Mouse (Mus musculus) heart, embryonic 16.5 days (tissue): ENCODE results near the gene Casp4. TPM values are rescaled to one million over a fixed set of nuclear protein-coding genes. Genes with fewer than 3 reads are reported as not detected.
A peak's percentile ranks its signal among the peaks of the same experiment; 100 is the strongest.

Source experiments
- ATAC-seq: fragments of 200-750 bp; cut with Nextera tagmentation; replicated peaks from 2 replicates; pipeline ENCODE4 v1.8.0; 2017; ENCODE audit warnings: moderate number of reproducible peaks; ENCODE audit not compliant: insufficient read depth, low FRiP score; ENCODE audit errors: extremely low read depth
- H3K27ac ChIP-seq: fragments of 300-500 bp; sonication (generic); 2 replicates; pipeline ENCODE4 v1.5.1; 2014; ENCODE audit warnings: mild to moderate bottlenecking, low read length, control low read depth, moderate library complexity
- H3K27me3 ChIP-seq: fragments of 300-500 bp; sonication (generic); 2 replicates; pipeline ENCODE4 v1.6.1; 2014; ENCODE audit warnings: low read length, mixed read lengths; ENCODE audit not compliant: control insufficient read depth, insufficient read depth
- H3K36me3 ChIP-seq: fragments of 300-500 bp; sonication (generic); 2 replicates; pipeline ENCODE4 v1.6.1; 2014; ENCODE audit not compliant: control insufficient read depth, insufficient read depth
- H3K4me1 ChIP-seq: fragments of 300-500 bp; sonication (generic); 2 replicates; pipeline ENCODE4 v1.6.1; 2014; ENCODE audit warnings: low read length, mixed read lengths; ENCODE audit not compliant: control insufficient read depth, insufficient read depth
- H3K4me2 ChIP-seq: fragments of 300-500 bp; sonication (generic); 2 replicates; pipeline ENCODE4 v1.6.1; 2014; ENCODE audit warnings: low read depth, mild to moderate bottlenecking, control low read depth, low read length
- H3K4me3 ChIP-seq: fragments of 300-500 bp; sonication (generic); 2 replicates; pipeline ENCODE4 v1.5.1; 2014; ENCODE audit warnings: mild to moderate bottlenecking, control low read depth, low read length
- H3K9ac ChIP-seq: fragments of 300-500 bp; sonication (generic); 2 replicates; pipeline ENCODE4 v1.6.1; 2014; ENCODE audit warnings: low read length, control low read depth
- H3K9me3 ChIP-seq: fragments of 300-500 bp; sonication (generic); replicated peaks from 2 replicates; pipeline ENCODE4 v1.6.1; 2016; ENCODE audit warnings: low read length; ENCODE audit not compliant: control insufficient read depth
- WGBS: fragments of 180-500 bp; shearing (Covaris S2); extraction: QIAGEN DNeasy Blood & Tissue Kit; methylation state at CpG from one replicate; pipeline ENCODE4 v1.1.7; 2014; 5-methylcytosine and 5-hydroxymethylcytosine counted together
- polyA plus RNA-seq: library from polyadenylated mRNA; unstranded; fragments of >200 nt; fragmentation: Nextera tagmentation; extraction: Ambion mirVana; gene quantifications from 2 replicates; pipeline ENCODE4 v1.2.1, GENCODE M21; 2015

The Casp4 gene
- polyA plus RNA-seq, 1 experiment from 2014 or later: 3.4 TPM

DNA sequence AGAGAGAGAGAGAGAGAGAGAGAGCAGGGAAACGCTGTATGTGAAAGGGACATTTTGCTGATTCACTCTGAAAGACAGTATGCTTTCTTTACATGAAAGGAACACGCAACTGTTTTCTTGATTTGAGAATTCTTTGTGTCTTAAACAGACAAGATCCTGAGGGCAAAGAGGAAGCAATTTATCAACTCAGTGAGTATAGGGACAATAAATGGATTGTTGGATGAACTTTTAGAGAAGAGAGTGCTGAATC, 9.6 kb upstream of the Casp4 start:
- WGBS: 67% methylated on average over 2 of the region's 2 CpGs

GRCm38 (mm10) chr9:5310112-5310511, 1.5 kb downstream of the Casp4 start:
- Histone ChIP-seq H3K27me3 (no peaks in the 10 kb centered on the region), H3K4me3 (no peak overlapping the region), H3K9ac (no peak overlapping the region), H3K36me3 (no peaks in the 10 kb centered on the region), H3K27ac (no peak overlapping the region), H3K4me1 (no peaks in the 10 kb centered on the region), H3K9me3 (no peaks in the 10 kb centered on the region), H3K4me2 (no peak overlapping the region)
- ATAC-seq: no peak

More for the DNA sequence above, 9.6 kb upstream of the Casp4 start:
- no peak overlapping the region for H3K27ac ChIP-seq
- no peaks in the 10 kb centered on the region for H3K36me3 ChIP-seq
- H3K27me3 ChIP-seq: no peaks in the 10 kb centered on the region
- no peak overlapping the region for H3K4me2 ChIP-seq
- no peaks in the 10 kb centered on the region for H3K9me3 ChIP-seq
- no peak overlapping the region for H3K9ac ChIP-seq
- ATAC-seq: no peak
- H3K4me3 ChIP-seq: no peak overlapping the region
- H3K4me1 ChIP-seq: no peaks in the 10 kb centered on the region

- Histone ChIP-seq H3K4me1 (no peaks in the 10 kb centered on the region), H3K4me3 (no peak overlapping the region), H3K9me3 (no peaks in the 10 kb centered on the region), H3K9ac (no peak overlapping the region), H3K36me3 (no peaks in the 10 kb centered on the region), H3K4me2 (no peak overlapping the region), H3K27me3 (no peaks in the 10 kb centered on the region), H3K27ac (no peak overlapping the region)
- 61% methylated on average over 4 of the region's 4 CpGs for WGBS
- no peak for ATAC-seq
These were observed 2.8 kb downstream of the Casp4 start for GRCm38 (mm10) chr9:5311435-5311834.

- H3K4me2 ChIP-seq: no peak overlapping the region
- no peaks in the 10 kb centered on the region for H3K36me3 ChIP-seq
- H3K9ac ChIP-seq: no peak overlapping the region
- H3K9me3 ChIP-seq: no peaks in the 10 kb centered on the region
- no peak overlapping the region for H3K4me3 ChIP-seq
- whole genome bisulfite sequencing: 53% methylated on average over 3 of the region's 3 CpGs
- no peaks in the 10 kb centered on the region for H3K27me3 ChIP-seq
- H3K4me1 ChIP-seq: no peaks in the 10 kb centered on the region
- no peak overlapping the region for H3K27ac ChIP-seq
- no peak for ATAC-seq
These were observed 19.6 kb downstream of the Casp4 start for GRCm38 (mm10) chr9:5328204-5328603.

DNA sequence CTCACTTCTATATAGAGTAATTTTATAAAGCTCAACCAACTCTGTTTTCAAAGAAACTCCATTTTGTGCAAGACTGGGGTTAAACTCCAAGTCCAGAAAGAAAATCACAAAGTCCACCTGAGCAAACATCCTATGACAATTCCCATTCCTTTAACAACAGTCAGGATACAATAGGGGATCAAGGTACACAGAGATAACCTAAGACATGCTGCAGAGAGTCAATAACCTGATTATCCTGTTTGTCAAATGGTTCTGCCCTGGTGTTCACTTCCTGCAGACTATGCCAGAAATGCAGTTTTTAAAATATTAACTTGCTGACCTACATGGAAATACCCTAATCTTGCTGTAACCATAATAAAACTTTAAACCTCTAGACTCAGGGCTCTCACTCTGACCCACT, 23.8 kb downstream of the Casp4 start:
- Histone ChIP-seq H3K36me3 (no peaks in the 10 kb centered on the region), H3K4me1 (no peaks in the 10 kb centered on the region), H3K4me3 (no peak overlapping the region), H3K9me3 (no peaks in the 10 kb centered on the region), H3K9ac (no peak overlapping the region), H3K27me3 (no peaks in the 10 kb centered on the region), H3K27ac (no peak overlapping the region), H3K4me2 (no peak overlapping the region)
- no peak for ATAC-seq

DNA sequence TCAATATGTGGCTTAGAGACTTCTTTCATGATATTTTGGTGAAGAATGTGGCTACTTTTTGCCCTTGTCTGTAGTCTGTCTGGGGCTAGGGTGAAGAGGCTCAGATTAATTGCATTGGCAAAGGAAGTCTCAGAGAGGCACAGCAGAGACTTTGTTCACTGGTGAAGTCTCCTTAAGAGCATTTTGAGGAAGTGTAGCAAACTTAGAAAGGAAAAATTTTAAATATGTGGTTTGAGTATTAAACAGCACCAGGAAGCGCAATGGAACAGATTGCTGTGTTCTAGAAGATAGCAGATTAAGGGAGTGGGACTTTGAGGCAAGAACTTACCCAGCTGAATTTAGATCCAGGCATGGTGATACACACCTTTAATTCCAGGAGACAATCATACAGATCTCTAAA, 24.8 kb downstream of the Casp4 start:
- no peaks in the 10 kb centered on the region for H3K4me1 ChIP-seq
- no peaks in the 10 kb centered on the region for H3K9me3 ChIP-seq
- no peak overlapping the region for H3K4me3 ChIP-seq
- H3K27ac ChIP-seq: no peak overlapping the region
- H3K9ac ChIP-seq: no peak overlapping the region
- 77% methylated on average over 1 of the region's 1 CpGs for WGBS
- no peaks in the 10 kb centered on the region for H3K36me3 ChIP-seq
- no peaks in the 10 kb centered on the region for H3K27me3 ChIP-seq
- H3K4me2 ChIP-seq: no peak overlapping the region
- ATAC-seq: no peak

GRCm38 (mm10) chr9:5343092-5343491, 34.5 kb downstream of the Casp4 start:
- Histone ChIP-seq H3K27me3 (no peaks in the 10 kb centered on the region), H3K4me1 (no peaks in the 10 kb centered on the region), H3K27ac (no peak overlapping the region), H3K4me3 (no peak overlapping the region), H3K4me2 (no peak overlapping the region), H3K9me3 (no peaks in the 10 kb centered on the region), H3K36me3 (no peaks in the 10 kb centered on the region), H3K9ac (no peak overlapping the region)
- 47% methylated on average over 1 of the region's 1 CpGs for WGBS
- no peak for ATAC-seq

DNA sequence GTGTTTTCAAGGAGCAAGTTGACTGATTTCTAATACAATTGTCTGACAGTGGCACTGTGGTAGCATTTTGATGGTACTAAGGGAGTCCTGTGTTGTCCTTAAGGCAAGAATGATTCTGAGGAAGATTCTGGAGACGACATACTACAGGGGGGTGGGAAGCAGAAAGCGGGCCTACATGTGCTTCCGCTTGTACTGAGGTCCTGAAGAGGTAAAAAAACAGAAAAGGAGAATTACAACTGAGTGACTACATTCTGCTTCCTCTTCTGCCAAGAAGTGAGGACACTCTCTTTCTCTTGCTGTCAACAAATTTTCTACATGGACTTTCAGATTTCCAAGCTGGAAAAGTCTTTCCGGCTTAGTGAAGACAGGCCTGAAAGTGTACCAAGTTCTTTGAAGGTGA, 35.5 kb downstream of the Casp4 start:
- Histone ChIP-seq H3K27ac (no peak overlapping the region), H3K36me3 (no peaks in the 10 kb centered on the region), H3K4me1 (no peaks in the 10 kb centered on the region), H3K4me3 (no peak overlapping the region), H3K27me3 (no peaks in the 10 kb centered on the region), H3K9me3 (no peaks in the 10 kb centered on the region), H3K4me2 (no peak overlapping the region), H3K9ac (no peak overlapping the region)
- WGBS: 75% methylated on average over 4 of the region's 4 CpGs
- ATAC-seq: no peak

GRCm38 (mm10) chr9:5345291-5345898, 36.8 kb downstream of the Casp4 start, which contains the start of gene Casp12:
TSS of gene Casp12 (plus strand) at chr9:5345430.
- H3K4me1 ChIP-seq: no peaks in the 10 kb centered on the region
- no peak within 1 kb of the TSS for H3K9ac ChIP-seq
- peak within 1 kb of the TSS; percentile 63 for H3K27ac ChIP-seq
- no peaks in the 10 kb centered on the region for H3K36me3 ChIP-seq
- H3K4me2 ChIP-seq: peak within 1 kb of the TSS; percentile 37
- H3K27me3 ChIP-seq: no peaks in the 10 kb centered on the region
- H3K4me3 ChIP-seq: peak within 1 kb of the TSS; percentile 33
- no peaks in the 10 kb centered on the region for H3K9me3 ChIP-seq
- ATAC-seq: no peak; the same call in 1 of the 2 replicates
- 48% methylated on average over 4 of the region's 4 CpGs for WGBS

DNA sequence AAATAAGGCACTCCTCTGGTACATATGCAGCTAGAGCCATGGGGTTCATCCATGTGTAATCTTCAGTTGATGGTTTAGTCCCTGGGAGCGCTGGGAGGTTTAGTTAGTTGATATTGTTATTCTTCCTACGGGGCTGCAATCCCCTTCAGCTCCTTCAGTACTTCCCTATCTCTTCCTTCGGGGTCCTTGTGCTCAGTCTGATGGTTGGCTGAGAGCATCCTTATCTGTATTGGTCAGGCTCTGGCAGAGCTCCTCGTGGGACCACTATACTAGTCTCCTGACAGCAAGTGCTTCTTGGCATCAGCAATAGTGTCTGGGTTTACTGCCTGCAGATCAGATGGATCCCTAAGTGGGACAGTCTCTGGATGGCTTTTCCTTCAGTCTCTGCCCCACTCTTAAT, 38.8 kb downstream of the Casp4 start:
- no peaks in the 10 kb centered on the region for H3K36me3 ChIP-seq
- H3K27ac ChIP-seq: no peak overlapping the region
- 59% methylated on average over 4 of the region's 4 CpGs for WGBS
- no peak overlapping the region for H3K9ac ChIP-seq
- no peak overlapping the region for H3K4me2 ChIP-seq
- H3K27me3 ChIP-seq: no peaks in the 10 kb centered on the region
- no peak for ATAC-seq
- no peak overlapping the region for H3K4me3 ChIP-seq
- H3K4me1 ChIP-seq: no peaks in the 10 kb centered on the region
- H3K9me3 ChIP-seq: no peaks in the 10 kb centered on the region
